Mouse (Mus musculus) E14TG2a.4 (cell line): ENCODE data around the gene Sipa1l1.

Source experiments
- H3K27me3 ChIP-seq: 2 replicates; pipeline ENCODE4 v1.6.1; 2014; ENCODE audit warnings: low read length, control low read depth; ENCODE audit not compliant: insufficient read depth
- H3K36me3 ChIP-seq: 2 replicates; pipeline ENCODE4 v1.6.1; 2014; ENCODE audit warnings: low read length, control low read depth; ENCODE audit not compliant: insufficient read depth
- H3K4me1 ChIP-seq: replicated peaks from 2 replicates; pipeline ENCODE4 v1.6.1; 2014; ENCODE audit warnings: low read depth, low read length, control low read depth
- H3K4me3 ChIP-seq: replicated peaks from 2 replicates; pipeline ENCODE4 v1.5.1; 2014; ENCODE audit warnings: mild to moderate bottlenecking, low read length
- H3K9me3 ChIP-seq: 2 replicates; pipeline ENCODE4 v1.6.1; 2014; ENCODE audit warnings: low read length, control low read depth
- CTCF ChIP-seq: conservative IDR thresholded peaks from 2 replicates; pipeline ENCODE4 v1.5.1; 2014; ENCODE audit warnings: low read length
- NANOG ChIP-seq: IDR thresholded peaks from 2 replicates; pipeline ENCODE4 v1.6.1; 2014; ENCODE audit warnings: borderline replicate concordance, low read length, mixed read lengths
- POU5F1 ChIP-seq: IDR thresholded peaks from 2 replicates; pipeline ENCODE4 v1.6.1; 2014; ENCODE audit warnings: low read length, borderline replicate concordance

Gene Sipa1l1

GRCm38 (mm10) chr12:82237946-82238345, 68.8 kb downstream of the Sipa1l1 start:
- no peaks in the 10 kb centered on the region for H3K27me3 ChIP-seq
- H3K36me3 ChIP-seq, result peaks cover 26% of the 10 kb centered on the region

GRCm38 (mm10) chr12:82240674-82241073, 71.6 kb downstream of the Sipa1l1 start:
- TF ChIP-seq CTCF, result no peak
- TF ChIP-seq NANOG, result no peak
- no peak for TF ChIP-seq POU5F1
- no peaks in the 10 kb centered on the region for H3K9me3 ChIP-seq

More at GRCm38 (mm10) chr12:82237946-82238345, 68.8 kb downstream of the Sipa1l1 start:
- no peaks in the 10 kb centered on the region for H3K4me1 ChIP-seq
- no peaks in the 10 kb centered on the region for H3K9me3 ChIP-seq
- no peak overlapping the region for H3K4me3 ChIP-seq
- TF ChIP-seq POU5F1 (no peak), NANOG (no peak), CTCF (no peak)

GRCm38 (mm10) chr12:82245219-82245618, 76.1 kb downstream of the Sipa1l1 start:
- no peak for TF ChIP-seq NANOG
- no peak for TF ChIP-seq CTCF
- no peak for TF ChIP-seq POU5F1
- Histone ChIP-seq H3K9me3 (no peaks in the 10 kb centered on the region), H3K27me3 (no peaks in the 10 kb centered on the region), H3K36me3 (no peaks in the 10 kb centered on the region), H3K4me3 (no peak overlapping the region), H3K4me1 (peaks cover 15% of the 10 kb centered on the region)

More at GRCm38 (mm10) chr12:82240674-82241073, 71.6 kb downstream of the Sipa1l1 start:
- Histone ChIP-seq H3K36me3 (peaks cover 15% of the 10 kb centered on the region), H3K27me3 (no peaks in the 10 kb centered on the region), H3K4me1 (no peaks in the 10 kb centered on the region; the same call in 1 of the 2 replicates), H3K4me3 (no peak overlapping the region)

- no peaks in the 10 kb centered on the region for H3K27me3 ChIP-seq
- H3K4me1 ChIP-seq, result peaks cover 21% of the 10 kb centered on the region
- TF ChIP-seq NANOG (no peak), POU5F1 (no peak), CTCF (no peak)
- no peak overlapping the region for H3K4me3 ChIP-seq
- no peaks in the 10 kb centered on the region for H3K9me3 ChIP-seq
- H3K36me3 ChIP-seq, result no peaks in the 10 kb centered on the region
Observed at GRCm38 (mm10) chr12:82246422-82246821, 77.3 kb downstream of the Sipa1l1 start.

- Histone ChIP-seq H3K36me3 (no peaks in the 10 kb centered on the region), H3K4me1 (peaks cover 21% of the 10 kb centered on the region), H3K27me3 (no peaks in the 10 kb centered on the region), H3K4me3 (no peak overlapping the region), H3K9me3 (no peaks in the 10 kb centered on the region)
- TF ChIP-seq NANOG, result no peak
- no peak for TF ChIP-seq CTCF
- no peak for TF ChIP-seq POU5F1
Observed at GRCm38 (mm10) chr12:82247371-82248258, 78.5 kb downstream of the Sipa1l1 start.

GRCm38 (mm10) chr12:82248501-82248900, 79.4 kb downstream of the Sipa1l1 start:
- Histone ChIP-seq H3K9me3 (no peaks in the 10 kb centered on the region), H3K27me3 (no peaks in the 10 kb centered on the region), H3K4me3 (no peak overlapping the region), H3K36me3 (no peaks in the 10 kb centered on the region), H3K4me1 (peaks cover 21% of the 10 kb centered on the region)
- TF ChIP-seq NANOG, result no peak
- TF ChIP-seq CTCF, result no peak
- no peak for TF ChIP-seq POU5F1

- Histone ChIP-seq H3K27me3 (no peaks in the 10 kb centered on the region), H3K4me1 (peaks cover 46% of the 10 kb centered on the region), H3K9me3 (no peaks in the 10 kb centered on the region), H3K36me3 (no peaks in the 10 kb centered on the region), H3K4me3 (no peak overlapping the region)
- TF ChIP-seq POU5F1, result no peak
- no peak for TF ChIP-seq NANOG
- TF ChIP-seq CTCF, result no peak
Observed at GRCm38 (mm10) chr12:82251328-82251727, 82.2 kb downstream of the Sipa1l1 start.

GRCm38 (mm10) chr12:82254076-82254475, 85.0 kb downstream of the Sipa1l1 start:
- H3K4me1 ChIP-seq, result peaks cover 50% of the 10 kb centered on the region
- no peaks in the 10 kb centered on the region for H3K9me3 ChIP-seq
- TF ChIP-seq POU5F1 (no peak), CTCF (no peak), NANOG (no peak)
- no peaks in the 10 kb centered on the region for H3K36me3 ChIP-seq
- H3K27me3 ChIP-seq, result no peaks in the 10 kb centered on the region
- no peak overlapping the region for H3K4me3 ChIP-seq
